Comparison of ENCODE assay signal across 10 mouse cellular contexts in genomic region chr12:25415232-25415631, GRCm38 (mm10).
DNase-seq lines count a peak whose midpoint lies in the region; ATAC-seq and TF ChIP-seq lines count a peak whose summit lies in the region.
"Had no signal": no experiment of that assay in that cellular context is flagged by ENCODE, and none has a peak within 500 bp of the region (broad histone marks: within the 10 kb centered on the region; RNA-seq: fewer than 3 reads in every experiment).

No protein-coding gene starts in this region.

- no peaks in the 10 kb centered on the region for H3K9me3 ChIP-seq in neural tube, embryonic 15.5 days (replicated peaks)
- peaks cover 6% of the 10 kb centered on the region; the same call in 1 of the 2 replicates for H3K9me3 ChIP-seq in heart, embryonic 10.5 days
- no peaks in the 10 kb centered on the region for H3K9me3 ChIP-seq in lung, postnatal 0 days (ENCODE audit: low read length)
- H3K9me3 ChIP-seq: stomach, embryonic 15.5 days had no signal

- DNase-seq in neural tube, embryonic 10.5 days (ENCODE audit: extremely low spot score, low spot score), result peak; percentile 60
- DNase-seq in adrenal gland, adult 18-20 months (ENCODE audit: low spot score in 2 of 2), result peak; percentile 40
- DNase-seq in heart, embryonic 10.5 days (ENCODE audit: low spot score), result no peak
- DNase-seq in lung, postnatal 0 days (ENCODE audit: low spot score), result peak; percentile 32
- DNase-seq in thymus, postnatal 10 days (ENCODE audit: low spot score in 2 of 2), result peak; percentile 34 to 70
- DNase-seq in c-Kit-positive CD71-positive TER-119-positive erythroid progenitor cells, embryonic 14.5 days (ENCODE audit: low spot score), result no peak
- no peak for DNase-seq in adipocyte (ENCODE audit: low spot score)

- H3K27me3 ChIP-seq in neural tube, embryonic 15.5 days (replicated peaks), result no peaks in the 10 kb centered on the region
- no peaks in the 10 kb centered on the region for H3K27me3 ChIP-seq in heart, embryonic 10.5 days (ENCODE audit: insufficient read depth, poor library complexity, severe bottlenecking)
- H3K27me3 ChIP-seq in lung, postnatal 0 days (replicated peaks; ENCODE audit: insufficient read depth, low read length), result no peaks in the 10 kb centered on the region
- H3K27me3 ChIP-seq: stomach, embryonic 15.5 days had no signal

- H3K4me3 ChIP-seq in neural tube, embryonic 15.5 days (replicated peaks), result no peak overlapping the region
- no peak overlapping the region for H3K4me3 ChIP-seq in heart, embryonic 10.5 days
- no peak overlapping the region for H3K4me3 ChIP-seq in lung, postnatal 0 days (ENCODE audit: low read depth, low read length)
- H3K4me3 ChIP-seq: erythroblast, embryonic 14.5 days; stomach, embryonic 15.5 days had no signal

- TF ChIP-seq CTCF in lung, postnatal 0 days (IDR thresholded peaks at IDR 0.05), result peak; percentile 68

- no peak for ATAC-seq in neural tube, embryonic 15.5 days (ENCODE audit: low FRiP score)
- ATAC-seq in lung, postnatal 0 days, result no peak; the same call in 1 of the 2 replicates

- 26% methylated on average over 2 of the region's 2 CpGs for WGBS in neural tube, embryonic 15.5 days
- 40% methylated on average over 2 of the region's 2 CpGs for WGBS in heart, embryonic 10.5 days
- 35% methylated on average over 2 of the region's 2 CpGs for WGBS in lung, postnatal 0 days

- H3K27ac ChIP-seq in neural tube, embryonic 15.5 days (replicated peaks), result no peak overlapping the region
- peak overlapping the region; percentile 37; the same call in 1 of the 2 replicates for H3K27ac ChIP-seq in heart, embryonic 10.5 days
- H3K27ac ChIP-seq in lung, postnatal 0 days (ENCODE audit: low read length), result no peak overlapping the region
- H3K27ac ChIP-seq: stomach, embryonic 15.5 days had no signal

- TF ChIP-seq EP300 in lung, postnatal 0 days (IDR thresholded peaks at IDR 0.05), result no peak

- H3K4me2 ChIP-seq in neural tube, embryonic 15.5 days, result no peak overlapping the region
- H3K4me2 ChIP-seq in lung, postnatal 0 days (replicated peaks; ENCODE audit: low read depth, low read length), result no peak overlapping the region
- H3K4me2 ChIP-seq: stomach, embryonic 15.5 days had no signal

- no peak overlapping the region for H3K9ac ChIP-seq in neural tube, embryonic 15.5 days (replicated peaks)
- H3K9ac ChIP-seq in lung, postnatal 0 days (replicated peaks; ENCODE audit: low read depth), result no peak overlapping the region
- H3K9ac ChIP-seq: stomach, embryonic 15.5 days had no signal

- H3K4me1 ChIP-seq in neural tube, embryonic 15.5 days, result no peaks in the 10 kb centered on the region; the same call in 1 of the 2 replicates
- peaks cover 8% of the 10 kb centered on the region for H3K4me1 ChIP-seq in heart, embryonic 10.5 days
- H3K4me1 ChIP-seq in lung, postnatal 0 days (ENCODE audit: insufficient read depth, low read depth, low read length), result no peaks in the 10 kb centered on the region
- H3K4me1 ChIP-seq: stomach, embryonic 15.5 days had no signal

- H3K36me3 ChIP-seq in neural tube, embryonic 15.5 days, result no peaks in the 10 kb centered on the region
- 0 out of 2 replicates have a peak, but pooled peaks cover 4% of the 10 kb centered on the region for H3K36me3 ChIP-seq in heart, embryonic 10.5 days
- H3K36me3 ChIP-seq in lung, postnatal 0 days (ENCODE audit: insufficient read depth, low read length), result no peaks in the 10 kb centered on the region
- H3K36me3 ChIP-seq: stomach, embryonic 15.5 days had no signal

Comparison
In these comparisons a context has a peak if more than half of its experiments do, and no peak if none do; other contexts are left out.
1. DNase-seq: peak in neural tube, embryonic 10.5 days (single experiment), adrenal gland, adult 18-20 months (2 of 2), lung, postnatal 0 days (single experiment) and thymus, postnatal 10 days (2 of 2); none in heart, embryonic 10.5 days (single experiment), c-Kit-positive CD71-positive TER-119-positive erythroid progenitor cells, embryonic 14.5 days (single experiment) and adipocyte (single experiment).